Mouse (Mus musculus): Measurements from ENCODE around the gene Naa30.

- TF ChIP-seq POLR2A (IDR thresholded peaks at IDR 0.05; ENCODE audit: borderline replicate concordance, control insufficient read depth, low read depth, low read length): no peak
- no peak for TF ChIP-seq CTCF (IDR thresholded peaks at IDR 0.05; ENCODE audit: control insufficient read depth, insufficient read depth, low read length)
Measured at GRCm38 (mm10) chr14:49138171-49138570, 33.9 kb upstream of the Naa30 start.
